Mouse (Mus musculus) cerebellum, adult 2 months (tissue): ENCODE results near the gene Arfgap2. TPM values are rescaled to one million over a fixed set of nuclear protein-coding genes. Genes with fewer than 3 reads are reported as not detected.

Experiments used
- DNase-seq, 2 experiments: peaks; one replicate each; pipeline ENCODE4 v3.0.0; 2021
- H3K27ac ChIP-seq: fragments of 200-500 bp; 2 replicates; pipeline ENCODE4 v1.5.1; 2012; ENCODE audit warnings: low read length, control low read depth, inconsistent platforms; ENCODE audit not compliant: insufficient read depth
- H3K27me3 ChIP-seq: fragments of 200-500 bp; 2 replicates; pipeline ENCODE4 v1.6.1; 2012; ENCODE audit warnings: inconsistent platforms, mild to moderate bottlenecking, low read length, moderate library complexity; ENCODE audit not compliant: control insufficient read depth, insufficient read depth
- H3K4me1 ChIP-seq: fragments of 200-500 bp; 2 replicates; pipeline ENCODE4 v1.6.1; 2011; ENCODE audit warnings: low read length; ENCODE audit not compliant: control insufficient read depth, insufficient read depth
- H3K4me3 ChIP-seq: fragments of 200-500 bp; replicated peaks from 2 replicates; pipeline ENCODE3; 2011; ENCODE audit warnings: mild to moderate bottlenecking, low read depth, low read length, control low read depth; ENCODE audit not compliant: insufficient read depth
- CTCF ChIP-seq: fragments of 200-500 bp; IDR thresholded peaks from 2 replicates; pipeline ENCODE4 v1.5.1; 2011; ENCODE audit warnings: low read depth, mild to moderate bottlenecking, control low read depth, low read length, moderate library complexity, borderline replicate concordance; ENCODE audit not compliant: insufficient read depth
- POLR2A ChIP-seq: fragments of 200-500 bp; IDR thresholded peaks from 2 replicates; pipeline ENCODE4 v1.6.1; 2011; ENCODE audit warnings: low read length, control low read depth, borderline replicate concordance; ENCODE audit not compliant: insufficient read depth
- WGBS: fragments of 180-500 bp; shearing (Covaris S2); methylation state at CpG from one replicate; pipeline ENCODE4 v1.1.7; 2018; 5-methylcytosine and 5-hydroxymethylcytosine counted together
- polyA plus RNA-seq: library from polyadenylated mRNA; depleted of rRNA; stranded (reverse); fragments of >200 nt; gene quantifications from 2 replicates; pipeline ENCODE4 v1.2.3, GENCODE M21; 2012

Gene Arfgap2
- polyA plus RNA-seq, 1 experiment, result 54.1 TPM

GRCm38 (mm10) chr2:91256256-91257125 is 8.3 kb upstream of the Arfgap2 start:
- peak; percentile 82 to 85 for DNase-seq
- under 1% methylated on average over 51 of the region's 52 CpGs for WGBS
- Histone ChIP-seq H3K27me3 (no peaks in the 10 kb centered on the region), H3K27ac (peak overlapping the region; percentile 87), H3K4me1 (peaks cover 11% of the 10 kb centered on the region; the same call in 1 of the 2 replicates), H3K4me3 (peak overlapping the region; percentile 91)
- TF ChIP-seq POLR2A, result peak; percentile 54; the same call in 1 of the 2 replicates
- no peak for TF ChIP-seq CTCF

DNA sequence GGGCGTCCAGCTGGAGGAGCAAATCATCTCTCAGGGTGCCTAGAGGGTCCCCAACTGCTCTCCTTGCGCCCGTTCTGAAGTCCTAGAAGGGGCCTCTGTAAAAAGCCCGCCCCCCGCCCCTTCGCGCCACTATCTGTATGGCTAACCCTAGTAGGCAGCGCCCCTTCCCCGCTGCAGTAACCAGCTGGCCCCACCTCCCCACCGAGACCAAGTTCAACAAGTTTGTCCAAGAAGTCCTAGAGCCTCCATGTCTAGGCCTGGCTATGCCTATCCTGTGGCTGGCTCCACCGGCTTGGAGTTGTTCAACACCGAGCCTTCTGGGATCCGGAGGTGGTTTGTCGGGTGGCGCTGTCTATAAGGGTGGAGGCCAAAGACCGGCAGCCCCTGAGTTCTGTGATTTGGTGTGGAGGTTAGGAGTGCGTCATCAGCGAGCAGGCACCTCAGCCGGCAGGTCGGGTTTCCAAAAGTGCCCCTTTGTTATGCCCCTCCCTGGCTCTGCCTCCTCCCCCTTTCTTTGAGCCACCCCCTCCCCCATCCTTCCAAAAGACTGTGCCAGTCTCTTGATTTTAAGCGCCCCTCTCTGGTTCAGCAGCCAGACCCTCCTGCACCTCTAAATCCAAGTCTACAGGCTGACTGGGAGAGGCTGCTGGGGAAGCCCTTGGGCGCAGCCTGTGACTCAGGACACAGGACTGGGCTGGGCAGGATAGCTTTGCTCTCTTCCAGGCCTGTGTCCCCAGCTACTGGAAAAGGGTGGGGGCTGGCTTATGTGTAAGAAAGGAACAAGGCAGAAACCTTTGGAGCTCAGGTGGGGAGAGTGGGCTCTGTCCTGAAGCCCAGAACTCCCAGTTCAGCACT is 7.4 kb upstream of the Arfgap2 start:
- TF ChIP-seq CTCF, result no peak
- no peak for TF ChIP-seq POLR2A
- H3K4me3 ChIP-seq, result peak overlapping the region; percentile 91
- DNase-seq, result peak; percentile 69 to 73
- H3K27ac ChIP-seq, result peak overlapping the region; percentile 87
- WGBS, result under 1% methylated on average over 22 of the region's 22 CpGs
- H3K27me3 ChIP-seq, result no peaks in the 10 kb centered on the region
- peaks cover 11% of the 10 kb centered on the region; the same call in 1 of the 2 replicates for H3K4me1 ChIP-seq

DNA sequence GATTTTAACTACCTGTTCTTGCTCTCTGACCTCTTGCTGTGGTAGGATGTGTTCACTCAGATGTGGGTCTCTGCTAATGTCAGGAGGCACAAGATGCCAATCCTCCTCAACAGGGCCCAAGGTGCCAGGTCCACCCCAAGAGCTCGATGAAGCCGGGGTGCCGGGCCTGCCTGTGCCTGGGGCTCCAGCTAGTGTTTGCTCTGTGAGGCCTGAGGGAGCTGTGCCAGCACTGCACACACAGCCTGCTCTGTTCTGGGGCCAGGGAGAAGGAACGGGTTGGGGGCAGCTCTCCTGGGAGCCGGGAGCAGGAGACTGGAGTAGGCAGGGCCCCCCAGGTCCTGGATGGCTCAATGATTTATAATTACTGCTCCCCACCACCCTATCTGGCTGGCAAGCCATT is 6.7 kb upstream of the Arfgap2 start:
- peak; percentile 64 to 66 for DNase-seq
- H3K27ac ChIP-seq, result peak overlapping the region; percentile 82
- H3K4me3 ChIP-seq, result peak overlapping the region; percentile 91
- TF ChIP-seq POLR2A (no peak), CTCF (no peak)
- no peaks in the 10 kb centered on the region for H3K27me3 ChIP-seq
- H3K4me1 ChIP-seq, result peaks cover 11% of the 10 kb centered on the region; the same call in 1 of the 2 replicates
- 2% methylated on average over 5 of the region's 5 CpGs for WGBS

DNA sequence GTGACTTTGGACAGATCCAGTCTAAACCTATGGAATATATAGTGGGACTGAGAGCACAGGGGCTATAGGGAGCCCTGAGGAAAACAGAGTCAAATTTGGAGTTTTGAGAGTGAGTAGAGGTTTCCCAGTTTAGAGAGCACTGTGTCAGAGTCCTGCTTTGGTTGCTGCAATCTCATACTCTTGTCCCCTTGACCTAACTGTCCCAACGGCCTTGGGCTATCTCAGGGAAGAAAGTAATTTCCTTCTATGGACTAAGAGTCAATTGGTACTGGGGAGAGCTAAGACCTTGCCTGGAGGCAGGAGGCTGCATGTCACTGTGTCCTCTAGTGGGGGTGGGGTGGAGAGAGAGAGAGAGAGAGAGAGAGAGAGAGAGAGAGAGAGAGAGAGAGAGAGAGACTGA is 5.9 kb upstream of the Arfgap2 start:
- no peak overlapping the region for H3K27ac ChIP-seq
- TF ChIP-seq POLR2A, result no peak
- no peak for TF ChIP-seq CTCF
- whole genome bisulfite sequencing, result 64% methylated on average over 1 of the region's 1 CpGs
- peaks cover 11% of the 10 kb centered on the region; the same call in 1 of the 2 replicates for H3K4me1 ChIP-seq
- no peaks in the 10 kb centered on the region for H3K27me3 ChIP-seq
- H3K4me3 ChIP-seq, result no peak overlapping the region
- peak in 1 of 2 experiments; percentile 8 for DNase-seq

- H3K4me3 ChIP-seq, result no peak overlapping the region
- TF ChIP-seq CTCF (no peak), POLR2A (no peak)
- H3K27ac ChIP-seq, result no peak overlapping the region
- DNase-seq, result peak in 1 of 2 experiments; percentile 30
- 32% methylated on average over 1 of the region's 1 CpGs for WGBS
- H3K27me3 ChIP-seq, result no peaks in the 10 kb centered on the region
- peaks cover 14% of the 10 kb centered on the region for H3K4me1 ChIP-seq
These were observed 5.3 kb upstream of the Arfgap2 start for GRCm38 (mm10) chr2:91259493-91259892.

DNA sequence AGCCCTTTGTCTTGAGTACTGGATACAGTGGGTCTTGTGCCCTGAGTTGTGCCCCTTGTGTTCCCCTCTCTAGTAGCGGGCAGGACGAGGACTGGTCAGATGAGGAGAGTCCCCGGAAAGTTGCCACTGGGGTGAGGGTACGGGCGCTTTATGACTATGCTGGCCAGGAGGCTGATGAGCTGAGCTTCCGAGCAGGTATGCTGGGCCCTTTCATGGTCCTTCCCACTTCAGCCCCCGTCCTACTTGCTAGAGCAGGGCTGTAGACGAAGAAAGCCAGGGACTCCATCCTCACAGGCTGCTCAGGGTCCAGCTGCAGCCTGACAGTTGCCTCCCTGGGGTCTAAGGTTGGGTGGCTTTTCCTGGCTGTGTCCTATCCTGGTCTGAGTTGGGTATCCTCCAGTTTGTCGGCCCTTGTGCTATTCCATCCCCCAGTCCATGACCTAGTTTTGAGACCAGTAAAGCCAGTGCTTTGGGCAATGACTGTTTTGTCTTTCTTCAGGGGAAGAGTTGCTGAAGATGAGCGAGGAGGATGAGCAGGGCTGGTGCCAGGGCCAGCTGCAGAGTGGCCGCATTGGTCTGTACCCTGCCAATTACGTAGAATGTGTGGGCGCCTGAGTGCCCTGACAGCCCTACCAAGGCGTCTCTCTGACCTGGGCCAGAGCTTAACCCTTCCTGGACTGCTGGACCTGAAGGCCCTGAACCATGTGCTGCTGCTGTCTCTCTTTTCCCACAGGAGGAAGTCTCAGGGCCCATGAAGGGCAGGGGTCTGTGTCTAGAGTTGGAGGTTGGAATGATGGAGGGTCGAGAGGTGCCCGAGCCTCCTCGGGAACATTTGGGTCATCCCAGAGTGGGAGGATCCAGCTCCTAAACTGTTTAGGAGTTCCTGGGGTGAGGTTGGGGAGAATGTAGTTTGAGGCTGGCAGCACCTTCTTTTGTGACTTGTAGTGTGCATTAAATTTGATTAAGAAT is 798 bp upstream of the Arfgap2 start:
- WGBS, result 70% methylated on average over 17 of the region's 17 CpGs
- no peak overlapping the region for H3K4me3 ChIP-seq
- DNase-seq, result peak; percentile 34 to 37

DNA sequence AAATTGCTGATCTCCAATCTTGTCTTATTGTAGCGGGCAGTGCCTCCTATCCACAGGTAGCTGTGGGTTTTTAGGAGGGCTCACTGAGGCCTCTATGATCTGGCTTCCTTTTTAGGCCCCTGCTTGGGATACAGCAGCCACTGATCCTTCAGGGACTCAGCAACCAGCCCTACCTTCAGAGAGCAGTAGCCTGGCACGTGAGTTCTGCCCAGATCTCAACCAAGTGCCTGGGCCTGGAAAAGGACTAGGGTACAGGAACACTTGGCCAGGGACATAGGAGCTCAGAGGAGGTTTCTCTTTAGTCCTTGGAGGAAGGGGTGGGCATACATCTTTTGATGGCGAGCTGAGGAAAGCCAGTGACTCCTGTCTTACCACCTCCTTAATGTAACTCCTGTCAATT is 3.3 kb downstream of the Arfgap2 start:
- TF ChIP-seq CTCF (no peak), POLR2A (no peak)
- 89% methylated on average over 3 of the region's 3 CpGs for WGBS
- Histone ChIP-seq H3K4me1 (peaks cover 20% of the 10 kb centered on the region), H3K27ac (no peak overlapping the region), H3K27me3 (no peaks in the 10 kb centered on the region), H3K4me3 (no peak overlapping the region)
- DNase-seq, result no peak

More for the DNA sequence above, 798 bp upstream of the Arfgap2 start:
- peak overlapping the region; percentile 67 for H3K27ac ChIP-seq
- H3K27me3 ChIP-seq, result no peaks in the 10 kb centered on the region
- TF ChIP-seq CTCF, result no peak
- H3K4me1 ChIP-seq, result peaks cover 13% of the 10 kb centered on the region
